Mouse (Mus musculus) T-helper 17 cell (primary cell): ENCODE results near the gene Gm13078.

ENCODE experiments used
- in situ Hi-C, 2 experiments: fragments of 300-600 bp; cut with MboI, MseI; formaldehyde crosslinking; loops; 1 replicate in 1 of 2; 2 replicates in 1 of 2; pipeline ENCODE4 v1.15.1; 2025; ENCODE audit warnings: high pct_unique_total_duplicates in 2 of 2

Gm13078 gene

GRCm38 (mm10) chr4:143719155-143719554 lies at the start of gene Gm13078:
Gm13078 (plus strand) TSS chr4:143719455.
- in situ Hi-C loops = no loop called here

- in situ Hi-C loops = no loop called here
These were observed 16.6 kb upstream of the Gm13078 start, which contains the start of gene Gm13089 for GRCm38 (mm10) chr4:143702611-143703010. Gm13089 (minus strand) TSS chr4:143702711.
